8 mouse cellular contexts compared by ENCODE assay signal in the genomic region with DNA sequence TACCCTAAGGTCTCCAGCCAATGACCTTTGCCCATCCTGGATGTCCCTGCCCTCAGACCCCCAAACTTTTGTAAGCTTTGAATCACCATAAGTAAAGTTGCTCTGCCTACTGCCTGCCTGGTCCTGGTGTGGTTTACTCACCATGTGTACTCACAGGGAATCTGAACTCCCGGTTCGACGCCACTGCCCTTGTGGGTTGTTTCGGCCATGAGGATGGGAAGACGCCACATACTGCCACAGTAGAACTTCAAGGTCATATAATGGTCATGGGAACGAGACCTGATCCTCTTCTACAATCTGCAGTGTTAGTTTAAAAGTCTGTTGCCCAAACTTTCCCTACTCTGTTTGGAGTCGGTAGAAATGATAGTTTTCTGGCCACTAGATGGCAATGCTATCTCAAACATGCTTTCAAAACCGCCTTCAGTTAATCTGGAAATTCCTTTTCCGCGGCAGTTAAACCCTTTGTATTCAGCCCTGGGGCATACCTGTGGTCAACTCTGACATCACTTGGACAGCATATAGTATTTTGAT. TPM values are rescaled to one million over a fixed set of nuclear protein-coding genes. Genes with fewer than 3 reads are reported as not detected.
DNase-seq lines count a peak whose midpoint lies in the region; ATAC-seq and TF ChIP-seq lines count a peak whose summit lies in the region.

No protein-coding gene starts in this region.

- TF ChIP-seq POLR2A in cortical plate, adult 2 months (IDR thresholded peaks at IDR 0.05; ENCODE audit: extremely low read depth, insufficient read depth, low read length): no peak

- peak; percentile 20 to 44 for DNase-seq in cerebellum, postnatal 10 days
- no peak for DNase-seq in cerebellum, adult 9-11 months
- peak; percentile 59 for DNase-seq in 416B (ENCODE audit: low read depth)
- DNase-seq in hindbrain, embryonic 11.5 days (ENCODE audit: low spot score): peak; percentile 49
- DNase-seq in spleen, postnatal 10 days (ENCODE audit: low spot score in 2 of 2): no peak
- no peak for DNase-seq in cerebellum, adult 11 months

- WGBS in hindbrain, embryonic 11.5 days: 47% methylated on average over 10 of the region's 10 CpGs
- 37% methylated on average over 10 of the region's 10 CpGs for WGBS in limb, embryonic 13.5 days

- H3K9ac ChIP-seq in hindbrain, embryonic 11.5 days (ENCODE audit: low read depth, low read length): no peak overlapping the region
- no peak overlapping the region for H3K9ac ChIP-seq in limb, embryonic 13.5 days

- H3K4me3 ChIP-seq in cortical plate, adult 2 months (ENCODE audit: insufficient read depth, low read length): no peak overlapping the region
- H3K4me3 ChIP-seq in hindbrain, embryonic 11.5 days (ENCODE audit: low read depth, low read length): no peak overlapping the region
- H3K4me3 ChIP-seq in limb, embryonic 13.5 days: 0 out of 2 replicates have a peak overlapping the region, but pooled peaks have one; percentile 16

- H3K4me2 ChIP-seq in hindbrain, embryonic 11.5 days (replicated peaks; ENCODE audit: low read depth, low read length): no peak overlapping the region
- H3K4me2 ChIP-seq in limb, embryonic 13.5 days (replicated peaks): peak overlapping the region; percentile 45

- no peaks in the 10 kb centered on the region for H3K36me3 ChIP-seq in hindbrain, embryonic 11.5 days (ENCODE audit: control insufficient read depth, insufficient read depth, low read length)
- no peaks in the 10 kb centered on the region for H3K36me3 ChIP-seq in limb, embryonic 13.5 days

- no peaks in the 10 kb centered on the region for H3K9me3 ChIP-seq in hindbrain, embryonic 11.5 days (ENCODE audit: control insufficient read depth, low read length)
- no peaks in the 10 kb centered on the region for H3K9me3 ChIP-seq in limb, embryonic 13.5 days

- ATAC-seq in hindbrain, embryonic 11.5 days (ENCODE audit: low FRiP score): no peak
- peak; percentile 57; the same call in 1 of the 2 replicates for ATAC-seq in limb, embryonic 13.5 days (ENCODE audit: low FRiP score, low read depth)

- peak; percentile 36; the same call in 1 of the 2 replicates for TF ChIP-seq CTCF in cortical plate, adult 2 months (IDR thresholded peaks at IDR 0.05; ENCODE audit: extremely low read depth, insufficient read depth, low read length)

- no peaks in the 10 kb centered on the region for H3K4me1 ChIP-seq in cortical plate, adult 2 months (ENCODE audit: control insufficient read depth, insufficient read depth, low read length)
- H3K4me1 ChIP-seq in hindbrain, embryonic 11.5 days (replicated peaks; ENCODE audit: control insufficient read depth, insufficient read depth, low read length): no peaks in the 10 kb centered on the region
- no peaks in the 10 kb centered on the region for H3K4me1 ChIP-seq in limb, embryonic 13.5 days

- no peaks in the 10 kb centered on the region for H3K27me3 ChIP-seq in hindbrain, embryonic 11.5 days (ENCODE audit: control insufficient read depth, insufficient read depth, low read length)
- no peaks in the 10 kb centered on the region for H3K27me3 ChIP-seq in limb, embryonic 13.5 days

- H3K27ac ChIP-seq in cortical plate, adult 2 months (ENCODE audit: insufficient read depth, low read length): no peak overlapping the region
- H3K27ac ChIP-seq in hindbrain, embryonic 11.5 days (ENCODE audit: low read depth, low read length): no peak overlapping the region
- no peak overlapping the region for H3K27ac ChIP-seq in limb, embryonic 13.5 days

RNA-seq across cellular contexts. Expression of a gene that starts 2.1 kb away (rescaled TPM):
- not detected in 2 replicates for polyA plus RNA-seq in cortical plate, adult 2 months (2012; rRNA removed)
- polyA plus RNA-seq in hindbrain, embryonic 11.5 days (2014; fragmentation: Nextera tagmentation; extraction: Ambion mirVana): not detected in 2 replicates
- 0.06 and 0.15 TPM in 2 replicates for polyA plus RNA-seq in limb, embryonic 13.5 days (2015; fragmentation: Nextera tagmentation; extraction: Ambion mirVana)

RNA-seq across cellular contexts. Expression of a gene that starts 35.5 kb away (rescaled TPM):
- not detected in 2 replicates for polyA plus RNA-seq in cortical plate, adult 2 months (2012; rRNA removed)
- polyA plus RNA-seq in hindbrain, embryonic 11.5 days (2014; fragmentation: Nextera tagmentation; extraction: Ambion mirVana): 0.32 and 0.76 TPM in 2 replicates
- polyA plus RNA-seq in limb, embryonic 13.5 days (2015; fragmentation: Nextera tagmentation; extraction: Ambion mirVana): not detected in 2 replicates

Comparison
In these comparisons a context has a peak if more than half of its experiments do, and no peak if none do; other contexts are left out.
1. DNase-seq: peak in cerebellum, postnatal 10 days (2 of 2), 416B (single experiment) and hindbrain, embryonic 11.5 days (single experiment); none in cerebellum, adult 9-11 months (single experiment), spleen, postnatal 10 days (0 of 2) and cerebellum, adult 11 months (single experiment).